Mouse (Mus musculus): ENCODE results near the gene Prkn. TPM values are rescaled to one million over a fixed set of nuclear protein-coding genes. Genes with fewer than 3 reads are reported as not detected.

The Prkn gene
- total RNA-seq, 2 experiments from 2014 or later = 16.9 to 17.7 TPM

DNA sequence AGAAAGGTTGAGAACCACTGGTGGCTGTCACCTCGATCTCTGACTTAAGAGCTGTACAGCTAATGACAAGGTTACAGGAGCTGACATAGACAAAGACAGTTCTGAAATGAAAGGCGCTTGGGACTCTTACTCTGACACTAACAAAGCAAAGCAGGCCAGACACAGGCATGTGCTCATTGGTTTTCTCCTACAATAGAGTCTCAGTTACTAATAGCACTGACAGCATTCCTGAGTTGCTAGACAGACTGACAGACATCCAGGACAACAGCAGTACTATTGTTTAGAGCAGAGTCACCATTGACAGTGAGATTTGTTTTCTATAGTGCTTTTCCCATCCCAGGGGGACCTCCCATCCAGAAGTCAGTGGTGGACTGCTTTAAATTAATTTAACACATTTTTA lies 977.7 kb downstream of the Prkn start:
- DNase-seq (ENCODE audit: low spot score in 2 of 2) = no peak

DNA sequence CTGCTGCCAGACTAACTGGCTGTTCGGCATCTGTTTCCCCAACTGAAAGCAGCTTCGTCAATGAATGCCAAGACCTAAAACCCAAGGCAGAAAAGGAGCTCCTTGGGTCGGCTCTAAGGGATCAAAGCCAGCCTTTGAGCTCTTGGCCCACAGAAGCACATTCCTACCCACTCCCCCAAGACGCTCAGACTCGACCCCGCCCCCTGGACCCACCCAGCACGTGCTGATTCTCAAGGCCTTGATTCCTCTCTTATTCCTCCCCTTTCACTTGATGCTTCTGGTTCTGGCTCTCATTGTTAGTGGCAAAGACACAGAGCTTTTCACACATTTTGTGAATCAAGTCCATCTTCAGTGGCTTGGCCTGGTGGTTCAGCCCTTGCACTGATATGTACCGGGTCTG lies 979.3 kb downstream of the Prkn start:
- DNase-seq (ENCODE audit: low spot score in 2 of 2) = no peak

DNA sequence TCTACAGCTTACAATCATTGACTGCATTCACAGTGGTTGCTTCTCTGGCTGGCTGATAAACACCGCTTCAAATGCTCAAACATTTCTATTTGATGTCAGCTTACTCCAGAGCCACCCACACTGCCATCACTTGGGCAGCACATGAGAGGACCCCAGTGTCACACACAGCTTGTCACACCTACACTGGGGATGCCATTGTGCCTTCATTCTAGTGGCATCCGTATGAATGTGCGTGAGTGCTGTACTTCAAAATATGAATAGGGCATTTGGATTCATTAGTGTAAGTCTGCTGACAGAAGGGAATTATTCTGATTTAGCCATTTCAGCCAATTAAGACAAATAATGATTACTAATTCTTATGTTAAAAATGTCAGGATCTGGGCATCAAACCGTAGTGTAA lies 980.6 kb downstream of the Prkn start:
- no peak for DNase-seq (ENCODE audit: low spot score in 2 of 2)

DNA sequence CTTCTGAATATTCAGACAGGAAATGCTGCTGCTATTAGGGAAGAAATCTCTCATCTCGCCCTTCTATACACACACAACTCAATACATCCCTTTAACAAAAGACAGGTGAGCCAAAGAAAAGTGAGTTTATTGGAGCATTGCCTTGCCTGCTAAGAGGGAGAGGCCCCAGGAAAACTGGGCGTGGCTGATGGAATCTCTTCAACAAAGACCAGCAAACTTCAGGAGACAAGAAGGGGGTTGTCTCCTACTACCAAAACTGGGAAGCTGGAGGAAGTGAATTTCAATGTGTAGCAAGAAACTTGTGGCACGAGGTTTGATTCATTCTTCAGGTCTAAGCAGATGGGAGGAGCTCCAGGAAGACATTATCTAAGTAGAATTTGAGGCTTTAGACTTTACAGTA lies 989.3 kb downstream of the Prkn start:
- no peak for DNase-seq (ENCODE audit: low spot score in 2 of 2)

DNA sequence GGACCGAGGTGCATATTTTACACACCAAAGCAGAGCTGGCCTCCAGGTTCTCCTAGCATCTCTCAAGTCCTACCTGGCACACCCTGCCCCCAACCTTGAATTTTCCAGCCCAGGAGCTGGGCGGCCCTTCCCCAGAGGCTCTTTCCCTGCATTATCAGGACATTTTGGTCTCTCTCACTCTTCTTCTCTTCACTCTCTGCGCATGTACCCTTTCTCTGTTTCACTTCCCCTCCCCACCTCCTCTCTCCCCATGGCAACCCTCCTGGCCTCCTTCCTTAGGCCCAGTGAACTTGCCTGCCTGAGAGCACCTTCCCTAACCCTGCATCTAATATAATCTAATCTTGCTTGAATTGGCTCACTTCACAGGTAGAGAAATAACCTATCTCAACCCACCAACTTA lies 996.9 kb downstream of the Prkn start:
- no peak for DNase-seq (ENCODE audit: low spot score in 2 of 2)

DNA sequence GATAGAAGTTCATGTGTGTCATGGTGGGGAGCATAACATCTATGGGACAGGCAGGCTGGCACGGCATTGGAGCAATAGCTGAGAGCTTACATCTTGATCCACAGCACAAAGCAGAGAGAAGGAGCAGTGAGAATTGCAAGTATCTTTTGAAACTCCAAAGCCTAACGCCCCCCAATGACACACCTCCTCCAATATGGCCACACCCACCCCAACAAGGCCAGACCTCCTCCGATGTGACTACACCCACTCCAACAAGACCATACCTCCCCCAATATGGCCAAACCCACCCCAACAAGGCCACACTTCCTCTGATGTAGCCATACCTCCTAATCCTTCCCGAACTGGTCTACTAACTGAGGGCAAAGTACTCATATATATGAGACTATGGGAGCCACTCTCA lies 1004.3 kb downstream of the Prkn start:
- DNase-seq (ENCODE audit: low spot score in 2 of 2) = no peak

DNA sequence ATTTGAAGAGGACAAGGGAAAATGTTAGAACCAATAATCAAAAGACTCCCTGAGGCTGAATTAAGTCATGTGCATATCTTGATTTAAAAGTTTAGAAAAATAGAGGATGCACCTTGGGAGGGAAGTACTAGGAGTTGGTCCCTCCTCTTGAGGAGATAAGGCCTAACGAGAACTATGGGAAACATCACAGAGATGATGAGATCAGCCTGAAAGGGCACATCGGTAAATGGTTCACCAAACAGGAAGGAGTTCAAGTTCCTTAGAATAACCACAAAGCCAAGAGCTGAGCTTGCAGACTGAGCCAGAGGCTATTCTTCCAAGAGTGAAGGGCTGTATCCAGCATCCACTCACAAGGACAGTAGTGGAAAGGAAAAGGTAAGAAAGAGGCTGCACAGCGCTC lies 1004.8 kb downstream of the Prkn start:
- DNase-seq (ENCODE audit: low spot score in 2 of 2) = no peak

DNA sequence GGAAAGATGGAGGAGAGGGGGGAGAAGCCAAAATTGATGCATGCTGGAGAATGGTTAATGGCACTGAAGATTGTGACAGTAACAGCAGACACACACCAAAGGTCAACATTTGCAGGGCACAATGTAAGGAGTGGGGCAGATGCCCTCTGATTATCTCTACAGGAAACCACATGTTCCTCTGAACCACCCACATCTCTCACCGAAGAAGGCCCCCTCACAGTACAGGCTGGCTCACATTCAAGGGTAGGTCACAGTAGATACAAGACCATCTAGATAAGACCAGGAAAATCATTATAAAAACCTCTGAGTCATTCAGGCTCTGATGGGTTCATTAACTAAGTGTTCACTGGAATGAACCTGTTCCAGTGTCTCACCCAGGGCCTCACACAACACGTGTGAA lies 1005.3 kb downstream of the Prkn start:
- DNase-seq (ENCODE audit: low spot score in 2 of 2) = no peak

DNA sequence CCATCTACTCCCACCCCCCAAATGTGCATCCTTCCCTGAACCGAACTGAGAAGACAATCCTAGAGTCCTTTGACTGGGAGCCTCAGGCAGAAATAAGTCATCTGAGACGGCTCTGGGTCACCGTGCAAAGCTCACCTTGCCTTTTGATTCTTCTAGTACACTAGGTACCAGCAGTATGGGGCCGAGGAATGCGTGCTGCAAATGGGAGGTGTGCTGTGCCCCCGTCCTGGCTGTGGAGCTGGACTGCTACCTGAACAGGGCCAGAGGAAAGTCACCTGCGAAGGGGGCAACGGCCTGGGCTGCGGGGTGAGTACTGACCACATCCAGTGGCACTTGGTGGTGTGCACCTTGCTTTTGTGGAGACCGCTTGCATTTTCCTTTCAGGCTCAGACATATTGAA lies 1014.4 kb downstream of the Prkn start:
- no peak for DNase-seq (ENCODE audit: low spot score in 2 of 2)

DNA sequence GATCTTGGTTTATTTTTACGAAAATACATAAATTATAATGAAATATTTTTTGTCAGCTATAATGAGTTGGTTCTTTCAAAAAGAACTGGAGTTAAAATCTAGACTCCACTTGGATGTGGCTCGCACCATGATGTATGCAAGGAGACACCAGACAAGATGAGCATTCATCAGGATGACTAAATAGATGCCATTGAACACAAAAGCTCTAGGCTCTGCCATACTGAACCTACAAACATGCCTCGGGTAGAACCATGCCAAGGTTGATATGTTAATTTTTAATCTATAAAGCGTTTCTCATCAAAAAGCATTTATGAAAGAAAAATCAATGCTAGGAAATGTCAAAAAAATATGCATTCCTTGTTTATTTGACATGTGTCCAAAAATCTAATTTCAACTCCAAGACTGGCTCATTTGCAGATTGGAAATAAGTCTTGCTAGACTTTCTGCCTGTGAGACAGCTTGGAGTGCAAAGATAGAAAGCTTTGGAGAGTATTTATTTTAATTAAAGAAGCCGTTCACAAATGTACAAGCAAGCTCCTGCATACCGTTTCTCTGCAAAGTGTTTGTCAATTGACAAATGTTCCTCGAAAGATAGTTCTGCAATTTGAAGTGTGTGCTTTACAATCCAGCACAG lies 1018.7 kb downstream of the Prkn start:
- DNase-seq (ENCODE audit: low spot score in 2 of 2) = no peak

DNA sequence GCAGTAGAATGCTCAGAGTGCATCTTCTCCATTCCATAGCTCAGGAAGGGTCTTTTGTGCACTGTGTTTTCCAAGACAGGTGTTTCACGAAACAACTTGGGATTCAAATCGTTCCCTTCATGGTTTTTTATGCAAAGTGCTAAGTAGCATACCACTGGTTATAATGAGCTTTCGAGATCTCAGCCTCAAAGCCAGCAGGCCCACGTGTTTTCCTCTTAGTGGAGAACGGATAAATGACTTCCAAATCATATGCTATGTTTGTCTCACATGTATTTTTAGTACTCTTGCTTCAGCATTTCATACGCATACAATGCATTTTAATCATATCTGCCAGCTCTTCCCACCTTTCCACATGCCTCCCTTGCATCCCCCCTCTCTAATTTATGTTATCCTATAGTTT lies 1021.0 kb downstream of the Prkn start:
- no peak for DNase-seq (ENCODE audit: low spot score in 2 of 2)

DNA sequence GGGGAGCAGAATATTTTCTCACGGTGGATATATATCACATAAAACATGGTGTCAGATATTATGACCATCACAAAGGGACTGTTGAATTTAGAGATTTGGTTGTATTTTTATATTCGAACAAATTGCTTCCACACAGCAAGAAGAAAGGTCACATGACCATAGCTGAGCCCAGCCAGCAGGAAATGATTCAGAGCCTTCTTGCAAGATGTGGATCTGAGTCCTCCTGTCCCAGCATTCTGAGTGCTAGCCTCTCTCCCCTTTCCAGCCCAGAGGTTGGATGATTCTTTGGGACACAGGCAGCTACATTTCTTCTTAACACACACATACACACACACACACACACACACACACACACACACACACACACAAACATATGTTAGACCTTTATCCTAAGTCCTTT lies 1022.2 kb downstream of the Prkn start:
- no peak for DNase-seq (ENCODE audit: low spot score in 2 of 2)

DNA sequence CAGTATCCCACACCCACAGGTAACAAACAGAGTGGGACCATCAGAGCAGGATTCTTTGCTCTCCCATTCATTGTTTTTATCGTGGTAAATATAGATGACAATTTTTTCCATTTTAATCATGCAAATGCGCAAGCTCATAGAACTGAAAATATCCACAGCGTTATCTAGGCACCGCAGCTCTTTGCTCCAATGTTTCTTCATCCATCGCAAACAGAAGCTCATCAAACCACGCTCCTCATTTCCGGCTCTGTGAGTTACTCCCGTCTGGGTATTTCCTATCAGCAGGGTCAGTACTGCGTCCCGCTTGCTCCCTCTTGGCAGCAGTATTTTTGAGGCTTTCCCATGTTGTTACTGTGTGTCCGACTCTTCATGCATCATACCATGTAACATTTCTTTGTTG lies 1022.8 kb downstream of the Prkn start:
- no peak for DNase-seq (ENCODE audit: low spot score in 2 of 2)

DNA sequence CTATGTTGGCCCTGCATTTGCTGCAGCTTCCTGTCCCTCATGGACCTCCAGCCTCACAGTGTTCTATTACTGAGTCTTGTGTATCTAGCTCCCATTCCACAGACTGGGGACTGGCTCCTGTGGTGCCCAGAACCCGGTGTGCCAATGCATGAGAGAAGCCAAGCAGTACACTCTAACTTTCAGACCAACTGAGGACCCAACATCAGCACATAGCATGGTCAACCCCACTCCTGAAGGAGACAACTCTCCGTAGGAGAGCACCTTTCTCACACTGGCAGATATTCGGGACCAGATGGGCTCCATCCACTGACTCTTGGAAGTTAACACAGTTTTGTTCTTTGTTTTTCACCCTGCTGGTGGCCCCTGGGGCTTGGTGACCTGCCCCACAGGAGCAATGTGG lies 1026.0 kb downstream of the Prkn start:
- no peak for DNase-seq (ENCODE audit: low spot score in 2 of 2)

DNA sequence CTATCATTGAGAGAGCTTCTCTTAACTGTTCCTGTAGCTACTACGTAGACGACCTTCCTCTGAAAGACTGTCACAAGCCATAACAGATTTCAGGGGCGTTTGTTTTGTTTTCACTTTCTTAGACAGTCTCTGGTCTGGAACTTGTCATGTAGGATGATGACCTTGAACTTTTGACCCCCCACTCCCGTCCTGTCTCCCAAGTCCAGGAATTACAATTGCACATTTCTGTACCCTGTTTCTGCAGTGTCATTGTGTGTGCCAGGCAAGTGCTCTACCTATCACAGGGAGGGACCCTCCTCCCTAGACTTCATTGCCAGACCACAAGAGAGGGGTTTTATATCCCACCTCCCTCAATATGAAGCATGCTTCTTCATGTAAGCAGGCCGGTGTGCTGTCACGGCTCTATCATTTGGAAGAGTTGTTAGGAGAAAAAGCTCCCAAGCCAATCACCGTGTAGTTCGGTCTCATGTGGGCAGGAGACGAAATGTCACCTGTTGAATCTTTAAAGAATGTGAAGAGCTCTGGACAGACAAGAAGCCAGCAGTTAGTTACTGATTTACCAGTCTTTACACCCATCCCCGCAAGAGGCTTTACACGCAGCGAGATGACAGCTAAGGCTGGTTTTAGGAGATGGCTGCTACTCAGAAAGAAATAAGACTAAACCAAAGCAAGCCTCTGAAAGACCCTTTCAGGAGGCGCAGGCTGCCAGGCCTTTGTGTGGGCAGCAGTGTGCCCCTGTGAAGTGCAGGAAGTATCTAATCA lies 1027.3 kb downstream of the Prkn start:
- DNase-seq (ENCODE audit: low spot score in 2 of 2) = no peak

DNA sequence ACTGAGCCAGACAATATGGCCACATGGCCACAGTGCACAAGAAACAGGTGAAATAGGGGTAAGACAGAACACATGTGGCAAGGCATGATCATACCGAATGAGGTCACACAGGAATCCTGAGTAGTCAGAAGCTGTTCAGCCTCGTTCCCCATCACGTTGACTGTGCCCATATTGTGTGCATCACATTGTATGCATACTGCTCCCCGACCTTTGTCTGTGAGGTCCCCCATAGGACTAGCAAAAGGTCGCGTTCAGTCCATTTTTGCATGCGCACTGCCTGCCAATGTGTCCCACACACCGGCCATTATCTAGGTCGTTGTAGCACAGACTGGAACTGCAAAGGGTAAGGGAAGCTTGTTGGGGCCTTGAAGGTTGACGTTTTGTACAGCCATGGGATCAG lies 1030.4 kb downstream of the Prkn start:
- DNase-seq (ENCODE audit: low spot score in 2 of 2) = no peak

DNA sequence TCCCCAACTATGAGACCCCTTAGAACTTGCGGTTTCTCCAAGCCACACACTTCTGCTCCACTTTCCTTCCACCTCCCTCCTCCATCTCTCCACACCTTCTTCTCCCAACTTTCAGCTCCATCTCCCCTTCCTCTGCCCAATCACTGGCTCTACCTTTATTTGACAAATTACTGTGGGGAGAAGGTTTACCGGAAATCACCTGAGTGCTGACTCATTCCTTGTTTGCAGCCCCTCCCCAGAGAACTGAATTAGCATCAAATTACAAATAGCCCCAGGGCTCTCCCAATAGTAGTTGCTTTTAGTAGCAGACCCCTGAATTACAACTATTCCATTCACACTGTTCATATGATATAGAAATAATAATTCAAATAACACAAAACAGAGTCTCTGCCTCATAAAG lies 1036.1 kb downstream of the Prkn start:
- no peak for DNase-seq (ENCODE audit: low spot score in 2 of 2)

DNA sequence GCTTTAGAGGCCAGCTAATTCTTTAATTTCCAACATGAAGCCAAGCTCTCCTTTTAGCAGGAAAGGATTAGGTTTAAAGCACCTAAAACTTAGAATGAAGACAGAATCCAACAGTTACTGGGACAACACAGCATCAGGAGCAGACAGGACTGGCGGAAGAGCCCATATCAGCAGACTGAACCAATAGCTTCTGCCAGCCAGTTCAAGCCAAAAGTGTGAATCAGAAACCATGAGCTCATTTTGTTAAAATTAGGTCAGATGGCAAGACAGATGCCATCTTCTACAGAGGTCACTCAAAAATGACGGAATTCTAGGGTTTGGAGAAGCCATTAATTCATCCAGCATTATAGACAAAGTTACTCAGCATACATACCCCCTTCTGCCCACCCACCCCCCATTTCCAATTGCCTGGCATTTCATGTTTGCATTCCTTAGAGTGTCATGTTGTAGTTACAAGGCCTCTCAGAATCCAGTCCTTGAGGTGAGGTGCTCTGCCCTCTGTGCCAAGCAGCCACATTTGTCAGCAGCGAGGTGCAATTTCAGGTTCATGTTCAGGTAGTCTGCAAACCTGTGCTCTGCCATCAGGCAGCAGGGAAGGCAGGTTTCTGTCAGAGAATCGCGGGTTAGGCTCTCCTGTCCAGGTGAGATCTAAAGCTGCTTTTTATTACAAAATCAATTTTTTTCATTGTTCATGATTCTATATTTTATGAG lies 1041.1 kb downstream of the Prkn start:
- no peak for DNase-seq (ENCODE audit: low spot score in 2 of 2)

DNA sequence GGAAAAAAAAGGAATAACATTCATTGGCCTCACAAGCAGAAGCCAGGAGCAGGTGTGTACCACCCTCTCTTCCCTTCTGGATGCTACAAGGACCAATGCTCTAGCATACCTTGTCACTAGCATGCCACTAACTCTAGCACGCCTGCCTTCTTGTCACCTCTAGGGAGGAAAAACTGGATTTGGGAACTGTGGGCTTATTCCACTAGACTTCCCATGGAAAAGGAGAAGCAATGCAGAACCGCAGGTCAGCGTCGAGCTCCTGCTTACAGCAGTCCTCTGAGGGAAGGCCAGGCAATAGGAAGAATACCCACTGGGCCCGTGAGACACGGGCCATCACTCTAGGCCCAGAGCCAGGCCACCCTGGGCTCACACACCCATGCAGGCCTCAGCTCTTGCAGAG lies 1045.4 kb downstream of the Prkn start:
- DNase-seq (ENCODE audit: low spot score in 2 of 2) = no peak

DNA sequence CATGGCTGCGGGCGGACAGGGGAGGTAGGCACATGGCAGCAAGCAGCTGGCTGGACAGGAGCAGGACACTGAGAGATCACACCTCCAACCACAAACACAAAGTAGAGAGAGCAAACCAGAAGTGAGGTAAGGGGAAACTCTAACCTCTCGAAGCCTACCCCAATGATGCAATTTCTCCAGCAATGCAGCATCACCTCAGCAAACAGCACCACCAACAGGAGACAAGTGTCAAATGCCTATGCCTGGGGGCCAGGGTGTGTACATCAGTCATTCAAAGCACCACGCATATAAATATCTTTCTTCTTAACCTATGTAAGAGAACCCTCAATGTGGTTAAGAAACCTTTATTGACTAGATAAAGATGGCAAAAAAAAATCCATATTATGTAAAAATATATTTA lies 1046.8 kb downstream of the Prkn start:
- no peak for DNase-seq (ENCODE audit: low spot score in 2 of 2)

DNA sequence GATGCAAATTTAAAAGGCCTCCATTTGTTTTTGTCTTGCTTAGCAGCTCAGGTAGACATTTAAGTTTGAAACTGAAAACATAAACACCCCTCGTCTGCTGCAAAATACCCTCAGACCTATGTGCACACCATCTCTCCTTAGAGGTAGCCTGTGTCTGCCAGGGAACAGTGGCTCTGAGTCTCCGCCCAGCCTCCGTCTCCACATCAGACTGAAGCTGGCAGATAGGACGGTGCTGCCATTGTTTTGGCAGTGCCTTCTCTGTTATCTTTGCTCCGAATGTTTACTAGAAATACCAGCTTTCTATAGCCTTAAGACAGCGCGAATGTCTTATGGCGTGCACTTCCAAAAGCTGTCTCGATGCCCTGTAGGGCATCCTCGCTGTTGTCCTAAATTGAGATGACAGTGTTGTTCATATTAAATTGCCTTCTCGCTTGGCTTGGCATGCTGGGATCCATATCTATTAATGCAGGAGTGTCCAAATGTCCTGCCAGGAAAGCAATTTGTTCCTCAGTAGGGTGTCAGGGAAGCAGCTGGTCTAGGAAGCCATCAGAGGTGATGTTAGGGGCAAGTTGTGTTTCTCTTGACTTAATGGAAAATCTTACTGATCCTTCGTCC lies 1047.5 kb downstream of the Prkn start:
- DNase-seq (ENCODE audit: low spot score in 2 of 2) = no peak

DNA sequence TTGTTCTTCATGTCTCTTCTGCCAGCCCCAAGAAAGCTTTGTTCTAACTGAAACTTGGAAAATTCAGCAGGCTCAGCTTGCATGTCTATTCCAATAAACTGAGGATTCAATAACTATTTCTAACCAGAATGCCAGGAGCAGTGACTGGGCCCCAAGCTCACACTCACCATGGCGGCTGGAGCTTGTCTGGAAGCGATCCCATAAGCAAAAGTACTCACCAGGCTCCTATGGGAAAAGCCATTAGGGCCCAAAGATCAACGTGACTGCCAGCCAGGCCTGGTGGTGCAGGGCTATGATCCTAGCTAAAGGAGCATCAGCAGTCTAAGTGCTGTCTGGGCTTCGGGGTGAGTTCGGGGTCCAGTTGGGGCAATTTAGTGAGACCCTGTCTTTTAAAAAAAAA lies 1048.6 kb downstream of the Prkn start:
- DNase-seq (ENCODE audit: low spot score in 2 of 2) = no peak
